Mouse (Mus musculus) liver, embryonic 14.5 days (tissue): Measurements from ENCODE around the gene Zdhhc13.

ENCODE experiments used
- CTCF ChIP-seq: IDR thresholded peaks from 2 replicates; pipeline ENCODE4 v1.5.1; 2016; ENCODE audit warnings: antibody characterized with exemption, low read depth, control low read depth
- EP300 ChIP-seq: IDR thresholded peaks from 2 replicates; pipeline ENCODE4 v1.6.1; 2016; ENCODE audit warnings: antibody characterized with exemption, low read depth

DNA sequence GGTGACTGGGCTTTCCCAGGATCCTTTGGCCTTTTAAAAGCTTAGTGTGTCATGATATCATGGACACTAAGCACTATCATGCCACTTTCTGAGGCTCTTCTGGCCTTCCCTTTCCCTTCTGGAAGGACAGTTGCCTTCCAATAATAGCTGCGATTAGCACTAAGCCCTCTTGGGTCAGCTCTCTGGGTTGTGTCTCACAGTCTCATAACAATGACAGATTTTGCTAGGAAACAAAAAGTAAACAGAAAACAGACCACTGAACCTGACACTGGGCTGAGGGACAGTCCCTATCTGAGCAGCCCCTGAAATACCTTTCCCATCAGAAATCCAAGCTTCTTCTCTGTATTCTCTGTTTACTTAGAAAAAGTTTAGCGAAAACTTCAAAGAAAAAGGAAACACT is 51.7 kb downstream of the Zdhhc13 start:
- TF ChIP-seq CTCF: no peak
- TF ChIP-seq EP300: no peak
